In the genomic region with DNA sequence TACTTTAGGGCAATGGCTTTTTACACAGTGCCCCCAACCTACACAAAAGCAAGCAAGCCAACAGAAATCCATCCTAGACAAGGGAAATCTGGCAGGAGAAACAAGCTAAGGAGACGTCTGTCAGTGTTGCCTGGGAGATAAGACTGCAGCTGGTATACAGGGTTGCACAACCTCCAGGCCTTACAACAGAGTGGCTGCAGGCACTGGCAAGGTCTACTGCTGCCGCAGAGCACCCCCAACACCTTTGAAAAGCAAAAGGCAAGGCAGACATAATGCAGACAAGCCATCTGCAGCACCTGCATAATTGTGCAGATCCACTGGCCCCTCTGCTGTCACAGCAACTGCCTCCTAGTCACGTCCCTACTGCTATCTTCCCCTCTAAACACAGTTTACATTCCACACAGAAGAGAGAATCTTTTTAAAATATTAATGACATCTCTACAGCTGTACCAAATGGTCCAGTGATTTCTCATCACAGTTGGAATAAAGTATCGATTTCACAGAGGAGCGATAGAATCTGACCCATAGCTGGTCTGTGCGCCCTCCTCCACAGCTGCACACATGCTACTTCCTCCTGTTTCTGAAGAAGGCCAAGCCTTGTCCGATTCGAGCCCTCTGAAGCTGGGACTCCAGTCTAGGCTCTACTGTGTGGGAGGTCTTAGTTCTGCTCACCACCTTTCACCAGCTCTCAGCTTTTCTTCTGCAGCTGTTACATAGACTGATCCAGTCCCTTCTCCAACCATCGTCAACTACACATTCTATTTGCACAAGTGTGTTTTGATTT, we compare ENCODE assay signal across 8 mouse cellular contexts. TPM values are rescaled to one million over a fixed set of nuclear protein-coding genes. Genes with fewer than 3 reads are reported as not detected.
DNase-seq lines count a peak whose midpoint lies in the region; ATAC-seq lines count a peak whose summit lies in the region.

No protein-coding gene starts in this region.

- peaks cover 11% of the 10 kb centered on the region; the same call in 1 of the 2 replicates for H3K4me1 ChIP-seq in embryonic facial prominence, embryonic 12.5 days
- peaks cover 19% of the 10 kb centered on the region for H3K4me1 ChIP-seq in hindbrain, embryonic 15.5 days (replicated peaks)

- no peaks in the 10 kb centered on the region for H3K36me3 ChIP-seq in embryonic facial prominence, embryonic 12.5 days
- H3K36me3 ChIP-seq in hindbrain, embryonic 15.5 days: no peaks in the 10 kb centered on the region

- ATAC-seq in embryonic facial prominence, embryonic 12.5 days (ENCODE audit: insufficient number of reproducible peaks, insufficient read depth, low FRiP score, low TSS enrichment): peak; percentile 76; the same call in 1 of the 2 replicates
- ATAC-seq in hindbrain, embryonic 15.5 days (ENCODE audit: low FRiP score, low read depth): peak; percentile 87
- ATAC-seq in megakaryocyte, adult 5-6 weeks (ENCODE audit: poor library complexity, severe bottlenecking): peak; percentile 81

- 34% methylated on average over 9 of the region's 9 CpGs for WGBS in embryonic facial prominence, embryonic 12.5 days
- 35% methylated on average over 9 of the region's 9 CpGs for WGBS in hindbrain, embryonic 15.5 days

- H3K9ac ChIP-seq in embryonic facial prominence, embryonic 12.5 days: no peak overlapping the region
- H3K9ac ChIP-seq in hindbrain, embryonic 15.5 days: no peak overlapping the region

- H3K4me2 ChIP-seq in embryonic facial prominence, embryonic 12.5 days (replicated peaks): no peak overlapping the region
- H3K4me2 ChIP-seq in hindbrain, embryonic 15.5 days: peak overlapping the region; percentile 16; the same call in 1 of the 2 replicates

- H3K9me3 ChIP-seq in embryonic facial prominence, embryonic 12.5 days: no peaks in the 10 kb centered on the region
- no peaks in the 10 kb centered on the region for H3K9me3 ChIP-seq in hindbrain, embryonic 15.5 days

- H3K27ac ChIP-seq in embryonic facial prominence, embryonic 12.5 days: peak overlapping the region; percentile 54; the same call in 1 of the 2 replicates
- peak overlapping the region; percentile 78 for H3K27ac ChIP-seq in hindbrain, embryonic 15.5 days (replicated peaks)

- no peak overlapping the region for H3K4me3 ChIP-seq in embryonic facial prominence, embryonic 12.5 days
- H3K4me3 ChIP-seq in hindbrain, embryonic 15.5 days: no peak overlapping the region

- intact Hi-C loops in left cerebral cortex, postnatal 4 days (cut with DNase I): no loop called here
- intact Hi-C loops in left cerebral cortex, postnatal 36 days (cut with DNase I): no loop called here

- no peaks in the 10 kb centered on the region for H3K27me3 ChIP-seq in embryonic facial prominence, embryonic 12.5 days
- H3K27me3 ChIP-seq in hindbrain, embryonic 15.5 days: no peaks in the 10 kb centered on the region

- DNase-seq in left cerebral cortex, postnatal 4 days: peak; percentile 31
- no peak for DNase-seq in left cerebral cortex, adult 8-10 months (ENCODE audit: low spot score in 2 of 2)
- DNase-seq in spleen, adult 18-20 months: no peak
- no peak for DNase-seq in thymus, postnatal 14 days
- DNase-seq in left cerebral cortex, postnatal 36 days (ENCODE audit: low spot score in 2 of 2): no peak

RNA-seq across cellular contexts. Expression of gene Rnf217, which starts 16.1 kb away (rescaled TPM):
- 10 to 100 TPM; 15.1 to 16.0 TPM for total RNA-seq in left cerebral cortex, postnatal 4 days (2021)
- 10 to 100 TPM in 2 of 4 experiments, 1 to 10 TPM in 2; 9.3 to 11.8 (median 10.4) TPM for total RNA-seq in left cerebral cortex, adult 8-10 months (2022)
- 2.2 and 2.3 TPM in 2 replicates for polyA plus RNA-seq in embryonic facial prominence, embryonic 12.5 days (2016; fragmentation: Nextera tagmentation; extraction: Ambion mirVana)
- polyA plus RNA-seq in hindbrain, embryonic 15.5 days (2015; fragmentation: Nextera tagmentation; extraction: Ambion mirVana): 1.7 and 1.9 TPM in 2 replicates
- 4.1 and 4.2 TPM in 2 replicates for total RNA-seq in megakaryocyte, adult 5-6 weeks (2015)
- 2.4 and 2.6 TPM in 2 replicates for total RNA-seq in megakaryocyte, adult 5-6 weeks (2017)
- 10 to 100 TPM; 10.9 to 13.6 TPM for total RNA-seq in left cerebral cortex, postnatal 36 days (2021)
